Mouse (Mus musculus): ENCODE data around the gene Hsf4. TPM values are rescaled to one million over a fixed set of nuclear protein-coding genes. Genes with fewer than 3 reads are reported as not detected.

The Hsf4 gene
- total and polyA plus RNA-seq, 2 experiments, result 4.4 to 11.0 TPM

GRCm38 (mm10) chr8:105276292-105277120 is 6.9 kb downstream of the Hsf4 start:
- WGBS, result 15% methylated on average over 30 of the region's 30 CpGs
- Histone ChIP-seq H3K4me3 (ENCODE audit: insufficient read depth, low read depth, low read length) (peak overlapping the region; percentile 48; the same call in 1 of the 2 replicates), H3K4me1 (ENCODE audit: control insufficient read depth, insufficient read depth, low read length) (peaks cover 4% of the 10 kb centered on the region), H3K27ac (replicated peaks; ENCODE audit: insufficient read depth, low read depth, low read length) (no peak overlapping the region), H3K27me3 (ENCODE audit: control insufficient read depth, insufficient read depth, low read length) (no peaks in the 10 kb centered on the region), H3K9ac (ENCODE audit: low read depth, low read length) (peak overlapping the region; percentile 55; the same call in 1 of the 2 replicates), H3K36me3 (ENCODE audit: control insufficient read depth, insufficient read depth, low read length) (no peaks in the 10 kb centered on the region), H3K79me2 (ENCODE audit: control insufficient read depth, insufficient read depth, low read length) (no peaks in the 10 kb centered on the region)
- TF ChIP-seq CTCF (IDR thresholded peaks at IDR 0.05; ENCODE audit: low read depth, low read length), result no peak
- no peak for TF ChIP-seq POLR2A (IDR thresholded peaks at IDR 0.05; ENCODE audit: extremely low read depth, insufficient read depth, low read length)
- no peak for DNase-seq (ENCODE audit: extremely low read depth, low read depth, low spot score)

- WGBS, result 6% methylated on average over 28 of the region's 28 CpGs
- H3K36me3 ChIP-seq (ENCODE audit: control insufficient read depth, insufficient read depth, low read length), result no peaks in the 10 kb centered on the region
- H3K4me1 ChIP-seq (ENCODE audit: control insufficient read depth, insufficient read depth, low read length), result peaks cover 6% of the 10 kb centered on the region
- no peak overlapping the region for H3K27ac ChIP-seq (replicated peaks; ENCODE audit: insufficient read depth, low read depth, low read length)
- no peak overlapping the region for H3K9ac ChIP-seq (ENCODE audit: low read depth, low read length)
- H3K79me2 ChIP-seq (ENCODE audit: control insufficient read depth, insufficient read depth, low read length), result no peaks in the 10 kb centered on the region
- DNase-seq (ENCODE audit: extremely low read depth, low read depth, low spot score), result peak; percentile 89
- peak overlapping the region; percentile 19; the same call in 1 of the 2 replicates for H3K4me3 ChIP-seq (ENCODE audit: insufficient read depth, low read depth, low read length)
- TF ChIP-seq CTCF (IDR thresholded peaks at IDR 0.05; ENCODE audit: low read depth, low read length) (peak; percentile 61), POLR2A (IDR thresholded peaks at IDR 0.05; ENCODE audit: extremely low read depth, insufficient read depth, low read length) (no peak)
- H3K27me3 ChIP-seq (ENCODE audit: control insufficient read depth, insufficient read depth, low read length), result no peaks in the 10 kb centered on the region
Observed at GRCm38 (mm10) chr8:105278911-105279334, 9.3 kb downstream of the Hsf4 start.

- H3K27ac ChIP-seq (replicated peaks; ENCODE audit: insufficient read depth, low read depth, low read length), result no peak overlapping the region
- no peaks in the 10 kb centered on the region for H3K36me3 ChIP-seq (ENCODE audit: control insufficient read depth, insufficient read depth, low read length)
- no peak overlapping the region for H3K9ac ChIP-seq (ENCODE audit: low read depth, low read length)
- H3K79me2 ChIP-seq (ENCODE audit: control insufficient read depth, insufficient read depth, low read length), result no peaks in the 10 kb centered on the region
- TF ChIP-seq CTCF (IDR thresholded peaks at IDR 0.05; ENCODE audit: low read depth, low read length), result no peak
- no peak for TF ChIP-seq POLR2A (IDR thresholded peaks at IDR 0.05; ENCODE audit: extremely low read depth, insufficient read depth, low read length)
- no peak for DNase-seq (ENCODE audit: extremely low read depth, low read depth, low spot score)
- 89% methylated on average over 3 of the region's 3 CpGs for WGBS
- H3K4me3 ChIP-seq (ENCODE audit: insufficient read depth, low read depth, low read length), result no peak overlapping the region
- H3K27me3 ChIP-seq (ENCODE audit: control insufficient read depth, insufficient read depth, low read length), result no peaks in the 10 kb centered on the region
- peaks cover 6% of the 10 kb centered on the region for H3K4me1 ChIP-seq (ENCODE audit: control insufficient read depth, insufficient read depth, low read length)
Observed at GRCm38 (mm10) chr8:105280567-105280966, 11.0 kb downstream of the Hsf4 start.

- H3K36me3 ChIP-seq (ENCODE audit: control insufficient read depth, insufficient read depth, low read length), result no peaks in the 10 kb centered on the region
- H3K4me1 ChIP-seq (ENCODE audit: control insufficient read depth, insufficient read depth, low read length), result peaks cover 6% of the 10 kb centered on the region
- H3K79me2 ChIP-seq (ENCODE audit: control insufficient read depth, insufficient read depth, low read length), result no peaks in the 10 kb centered on the region
- no peak overlapping the region for H3K9ac ChIP-seq (ENCODE audit: low read depth, low read length)
- H3K27ac ChIP-seq (replicated peaks; ENCODE audit: insufficient read depth, low read depth, low read length), result no peak overlapping the region
- H3K4me3 ChIP-seq (ENCODE audit: insufficient read depth, low read depth, low read length), result no peak overlapping the region
- DNase-seq (ENCODE audit: extremely low read depth, low read depth, low spot score), result no peak
- TF ChIP-seq CTCF (IDR thresholded peaks at IDR 0.05; ENCODE audit: low read depth, low read length) (no peak), POLR2A (IDR thresholded peaks at IDR 0.05; ENCODE audit: extremely low read depth, insufficient read depth, low read length) (no peak)
- no peaks in the 10 kb centered on the region for H3K27me3 ChIP-seq (ENCODE audit: control insufficient read depth, insufficient read depth, low read length)
- 95% methylated on average over 12 of the region's 12 CpGs for WGBS
Observed at GRCm38 (mm10) chr8:105281821-105282220, 12.2 kb downstream of the Hsf4 start.

GRCm38 (mm10) chr8:105282239-105282638 is 12.6 kb downstream of the Hsf4 start:
- no peaks in the 10 kb centered on the region for H3K27me3 ChIP-seq (ENCODE audit: control insufficient read depth, insufficient read depth, low read length)
- no peak overlapping the region for H3K4me3 ChIP-seq (ENCODE audit: insufficient read depth, low read depth, low read length)
- H3K4me1 ChIP-seq (ENCODE audit: control insufficient read depth, insufficient read depth, low read length), result peaks cover 6% of the 10 kb centered on the region
- H3K9ac ChIP-seq (ENCODE audit: low read depth, low read length), result no peak overlapping the region
- H3K27ac ChIP-seq (replicated peaks; ENCODE audit: insufficient read depth, low read depth, low read length), result no peak overlapping the region
- WGBS, result 91% methylated on average over 4 of the region's 4 CpGs
- H3K79me2 ChIP-seq (ENCODE audit: control insufficient read depth, insufficient read depth, low read length), result no peaks in the 10 kb centered on the region
- no peak for DNase-seq (ENCODE audit: extremely low read depth, low read depth, low spot score)
- H3K36me3 ChIP-seq (ENCODE audit: control insufficient read depth, insufficient read depth, low read length), result no peaks in the 10 kb centered on the region
- TF ChIP-seq CTCF (IDR thresholded peaks at IDR 0.05; ENCODE audit: low read depth, low read length), result no peak
- no peak for TF ChIP-seq POLR2A (IDR thresholded peaks at IDR 0.05; ENCODE audit: extremely low read depth, insufficient read depth, low read length)

GRCm38 (mm10) chr8:105283074-105283473 is 13.5 kb downstream of the Hsf4 start:
- H3K9ac ChIP-seq (ENCODE audit: low read depth, low read length), result no peak overlapping the region

More at GRCm38 (mm10) chr8:105283074-105283473, 13.5 kb downstream of the Hsf4 start:
- TF ChIP-seq POLR2A (IDR thresholded peaks at IDR 0.05; ENCODE audit: extremely low read depth, insufficient read depth, low read length) (no peak), CTCF (IDR thresholded peaks at IDR 0.05; ENCODE audit: low read depth, low read length) (peak; percentile 98)
- no peaks in the 10 kb centered on the region for H3K79me2 ChIP-seq (ENCODE audit: control insufficient read depth, insufficient read depth, low read length)
- 32% methylated on average over 23 of the region's 23 CpGs for WGBS
- H3K4me1 ChIP-seq (ENCODE audit: control insufficient read depth, insufficient read depth, low read length), result peaks cover 6% of the 10 kb centered on the region
- no peaks in the 10 kb centered on the region for H3K27me3 ChIP-seq (ENCODE audit: control insufficient read depth, insufficient read depth, low read length)
- H3K36me3 ChIP-seq (ENCODE audit: control insufficient read depth, insufficient read depth, low read length), result no peaks in the 10 kb centered on the region
- no peak overlapping the region for H3K4me3 ChIP-seq (ENCODE audit: insufficient read depth, low read depth, low read length)
- H3K27ac ChIP-seq (replicated peaks; ENCODE audit: insufficient read depth, low read depth, low read length), result no peak overlapping the region
- DNase-seq (ENCODE audit: extremely low read depth, low read depth, low spot score), result peak; percentile 65
